Mouse (Mus musculus) adipocyte (in vitro differentiated cells): ENCODE results near the gene Cpped1.

ENCODE experiments used
- DNase-seq: peaks from one replicate; pipeline ENCODE4 v3.0.0-alpha.2; 2016; ENCODE audit warnings: low spot score

The Cpped1 gene

GRCm38 (mm10) chr16:11772318-11772717 is 136.9 kb downstream of the Cpped1 start:
- DNase-seq, result no peak

GRCm38 (mm10) chr16:11757951-11758350 is 151.3 kb downstream of the Cpped1 start:
- no peak for DNase-seq

GRCm38 (mm10) chr16:11757471-11757870 is 151.8 kb downstream of the Cpped1 start:
- DNase-seq, result no peak

GRCm38 (mm10) chr16:11756598-11757245 is 152.5 kb downstream of the Cpped1 start:
- no peak for DNase-seq

GRCm38 (mm10) chr16:11755281-11756066 is 153.8 kb downstream of the Cpped1 start:
- no peak for DNase-seq

GRCm38 (mm10) chr16:11754136-11754535 is 155.1 kb downstream of the Cpped1 start:
- no peak for DNase-seq
